Mouse (Mus musculus) frontal cortex, postnatal 36 days (tissue): ENCODE results near the gene Kcnip4.

Experiments used
- DNase-seq, 2 experiments: peaks; one replicate each; pipeline ENCODE4 v3.0.0; 2022; ENCODE audit warnings: low spot score in 2 of 2

Kcnip4 gene

GRCm38 (mm10) chr5:48889395-48890194 lies 635.1 kb downstream of the Kcnip4 start:
- DNase-seq: peak; percentile 18 to 31

DNA sequence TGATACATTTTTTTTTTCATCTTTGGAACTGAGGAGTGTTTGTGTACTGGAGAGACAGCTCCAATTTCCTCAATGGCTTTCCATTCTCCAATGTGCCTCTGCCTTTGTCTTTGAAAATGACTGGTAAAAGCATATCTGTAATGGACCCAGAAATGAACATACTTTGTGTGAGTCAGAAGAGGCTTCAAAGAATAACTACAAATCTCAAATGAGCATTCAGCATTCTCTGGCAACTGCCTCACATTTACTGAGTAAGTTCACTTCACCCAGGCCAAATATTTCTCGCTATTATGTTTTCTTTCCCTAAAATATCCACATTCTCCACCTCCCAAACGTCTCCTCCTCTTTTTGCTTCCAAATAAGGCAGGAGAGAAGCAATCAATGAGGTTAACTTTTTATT lies 646.6 kb downstream of the Kcnip4 start:
- no peak for DNase-seq

GRCm38 (mm10) chr5:48864268-48864967 lies 660.3 kb downstream of the Kcnip4 start:
- DNase-seq: no peak

- no peak for DNase-seq
Measured at GRCm38 (mm10) chr5:48840971-48841370, 683.7 kb downstream of the Kcnip4 start.

- no peak for DNase-seq
Measured at GRCm38 (mm10) chr5:48795526-48795925, 729.2 kb downstream of the Kcnip4 start.

DNA sequence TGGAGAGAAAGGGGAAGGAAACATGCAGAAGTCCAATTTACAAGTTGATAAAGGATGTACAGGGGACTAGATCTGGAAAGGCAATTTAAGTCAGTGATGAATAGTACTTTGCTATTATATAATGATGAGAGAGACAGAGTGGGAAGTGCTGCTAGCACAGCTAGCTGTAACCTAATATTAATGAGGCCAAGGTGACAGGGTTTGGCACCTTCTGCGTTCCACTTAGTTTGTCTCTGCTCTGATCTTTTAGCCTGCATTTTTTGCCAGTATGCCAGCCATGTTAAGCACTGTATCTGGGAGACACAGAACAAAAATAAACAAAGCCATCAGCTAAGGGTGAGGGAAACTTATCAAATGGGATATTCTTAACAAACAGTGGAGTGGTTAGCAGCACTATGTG lies 745.3 kb downstream of the Kcnip4 start:
- no peak for DNase-seq

GRCm38 (mm10) chr5:48748613-48749012 lies 776.1 kb downstream of the Kcnip4 start:
- DNase-seq: no peak

GRCm38 (mm10) chr5:48737640-48738039 lies 787.1 kb downstream of the Kcnip4 start:
- peak in 1 of 2 experiments; percentile 11 for DNase-seq

DNA sequence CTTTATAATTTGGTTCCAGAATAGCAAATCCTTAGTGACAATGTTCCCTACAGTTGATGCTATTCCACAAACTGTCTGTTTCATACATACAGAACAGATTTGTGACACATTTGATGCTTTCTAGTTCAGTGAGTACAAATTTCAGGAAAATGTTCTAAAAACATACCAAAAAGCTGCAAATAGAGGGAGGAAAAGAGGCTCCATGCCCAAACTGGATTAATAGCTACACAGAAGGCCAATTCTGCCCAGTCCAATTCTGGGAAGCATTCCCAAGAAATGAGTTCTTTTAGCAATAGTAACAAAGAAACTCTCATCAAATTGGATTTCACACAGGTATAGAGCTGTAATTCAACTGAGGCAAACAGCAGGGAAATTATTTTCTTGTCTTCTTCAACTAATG lies 806.5 kb downstream of the Kcnip4 start:
- DNase-seq: no peak

DNA sequence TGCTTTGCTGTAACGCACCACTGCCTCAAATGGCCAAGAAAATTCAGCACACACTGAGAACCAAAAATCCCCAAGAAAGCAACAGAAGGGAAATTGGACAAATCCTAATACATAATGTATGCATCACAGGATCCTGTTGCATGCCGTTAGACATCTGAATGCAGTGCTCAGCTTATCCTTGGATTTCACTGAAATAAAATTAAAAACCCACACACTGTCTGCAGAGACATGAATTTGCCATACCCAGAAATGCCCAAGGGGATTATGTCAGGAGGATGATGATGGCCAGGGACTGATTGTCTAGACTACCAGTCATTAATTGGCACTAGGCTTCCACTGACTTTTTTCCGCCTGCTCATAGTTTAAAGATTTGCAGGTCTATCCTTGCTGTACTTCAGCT lies 818.7 kb downstream of the Kcnip4 start:
- peak in 1 of 2 experiments; percentile 6 for DNase-seq

GRCm38 (mm10) chr5:48687068-48687467 lies 837.6 kb downstream of the Kcnip4 start:
- DNase-seq: no peak

DNA sequence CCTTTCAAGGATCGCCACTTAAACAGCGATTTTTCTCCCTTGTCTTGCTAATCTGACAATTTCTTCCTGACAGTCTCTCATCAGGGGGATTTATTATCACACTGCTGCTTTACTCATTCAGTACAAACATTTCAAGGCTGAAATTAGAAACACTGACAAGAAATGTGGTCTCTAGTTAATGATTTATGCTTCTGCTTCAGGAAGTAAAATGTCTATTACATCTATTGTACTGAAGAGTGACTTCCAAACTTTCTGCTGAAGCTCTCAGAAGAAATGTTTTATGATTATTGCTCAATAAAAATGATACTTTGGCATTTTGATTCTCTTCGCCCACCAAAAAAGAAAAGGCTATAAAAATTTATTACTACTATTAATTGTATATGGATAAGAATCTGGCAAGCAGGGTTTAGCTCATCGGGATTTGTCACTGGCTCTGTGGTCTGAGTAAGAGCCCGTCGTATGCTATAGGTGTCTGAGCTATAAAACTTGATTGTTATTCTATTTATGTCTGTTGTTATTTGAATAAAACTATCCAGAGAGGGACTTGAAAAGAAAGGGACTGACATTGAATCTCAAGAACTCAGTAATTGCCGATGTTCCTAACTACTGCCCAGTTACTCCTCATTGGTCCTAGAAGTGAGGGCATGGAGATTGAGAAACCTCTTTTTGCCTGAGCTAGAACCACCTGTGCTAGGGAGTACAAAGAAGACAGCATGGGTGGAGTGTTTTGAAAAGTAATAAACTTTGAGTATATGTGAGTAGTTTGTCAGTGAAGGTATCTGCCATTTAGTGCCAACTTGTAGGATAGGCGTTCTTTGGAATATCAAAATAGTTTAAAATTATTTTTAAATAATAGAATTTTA lies 844.7 kb downstream of the Kcnip4 start:
- DNase-seq: no peak

- DNase-seq: no peak
Measured at GRCm38 (mm10) chr5:48662504-48662903, 862.2 kb downstream of the Kcnip4 start.

DNA sequence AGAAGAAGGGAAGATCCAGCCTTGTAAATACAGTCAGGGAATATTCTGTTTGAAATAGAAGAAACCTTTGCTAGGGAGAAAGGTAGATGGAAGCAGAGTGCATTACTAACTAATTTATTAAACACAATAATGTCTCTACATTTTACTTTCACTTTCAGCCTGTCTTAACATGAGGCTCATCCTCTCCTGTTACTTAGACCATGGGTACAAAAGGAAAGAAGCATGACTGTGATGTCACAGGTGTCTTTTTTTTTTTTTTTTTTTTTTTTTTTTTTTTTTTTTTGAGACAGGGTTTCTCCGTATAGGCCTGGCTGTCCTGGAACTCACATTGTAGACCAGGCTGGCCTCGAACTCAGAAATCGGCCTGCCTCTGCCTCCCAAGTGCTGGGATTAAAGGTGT lies 864.7 kb downstream of the Kcnip4 start:
- no peak for DNase-seq

GRCm38 (mm10) chr5:48650496-48650895 lies 874.2 kb downstream of the Kcnip4 start:
- no peak for DNase-seq

- no peak for DNase-seq
Measured at GRCm38 (mm10) chr5:48636675-48637074, 888.0 kb downstream of the Kcnip4 start.

GRCm38 (mm10) chr5:48633631-48634030 lies 891.1 kb downstream of the Kcnip4 start:
- no peak for DNase-seq

DNA sequence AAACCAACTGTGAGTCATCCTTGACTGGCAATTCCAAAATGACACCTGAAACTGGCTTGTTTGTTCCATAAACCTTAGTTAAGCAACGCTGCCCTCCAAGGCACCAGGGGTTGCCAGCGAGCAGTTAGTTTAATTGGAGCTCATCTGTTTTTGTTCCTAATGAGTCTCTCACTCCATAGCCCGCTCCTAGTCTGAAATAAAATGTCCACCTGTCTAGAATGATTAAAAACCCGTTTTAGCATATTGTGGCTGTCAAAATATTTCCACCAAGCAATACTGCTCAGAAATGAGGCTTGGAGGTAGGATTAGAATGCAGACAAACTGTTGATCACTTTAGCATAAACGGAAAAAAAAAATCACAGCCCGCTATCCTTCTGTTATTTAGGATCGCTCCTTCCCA lies 901.3 kb downstream of the Kcnip4 start:
- no peak for DNase-seq

DNA sequence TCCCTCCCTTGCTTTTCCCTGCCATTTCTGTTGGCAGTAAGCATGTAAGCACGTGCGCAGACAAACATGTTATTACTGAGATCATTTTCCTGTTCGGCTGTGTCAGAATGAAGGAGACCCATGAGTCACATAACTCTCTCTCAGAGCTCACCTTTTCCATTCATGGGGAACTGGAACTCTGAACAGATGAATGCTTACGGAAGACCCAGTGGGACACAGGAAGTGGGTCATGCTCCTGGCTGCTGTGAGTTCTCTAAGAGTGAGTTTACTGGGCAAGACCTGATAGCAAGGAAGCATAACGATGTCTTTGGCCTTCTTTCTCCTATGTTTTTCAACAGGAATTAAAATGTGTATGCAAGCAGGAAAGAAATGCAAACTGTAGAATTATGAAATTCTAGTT lies 917.8 kb downstream of the Kcnip4 start:
- no peak for DNase-seq

- DNase-seq: peak in 1 of 2 experiments; percentile 22
Measured at GRCm38 (mm10) chr5:48606281-48606680, 918.4 kb downstream of the Kcnip4 start.

DNA sequence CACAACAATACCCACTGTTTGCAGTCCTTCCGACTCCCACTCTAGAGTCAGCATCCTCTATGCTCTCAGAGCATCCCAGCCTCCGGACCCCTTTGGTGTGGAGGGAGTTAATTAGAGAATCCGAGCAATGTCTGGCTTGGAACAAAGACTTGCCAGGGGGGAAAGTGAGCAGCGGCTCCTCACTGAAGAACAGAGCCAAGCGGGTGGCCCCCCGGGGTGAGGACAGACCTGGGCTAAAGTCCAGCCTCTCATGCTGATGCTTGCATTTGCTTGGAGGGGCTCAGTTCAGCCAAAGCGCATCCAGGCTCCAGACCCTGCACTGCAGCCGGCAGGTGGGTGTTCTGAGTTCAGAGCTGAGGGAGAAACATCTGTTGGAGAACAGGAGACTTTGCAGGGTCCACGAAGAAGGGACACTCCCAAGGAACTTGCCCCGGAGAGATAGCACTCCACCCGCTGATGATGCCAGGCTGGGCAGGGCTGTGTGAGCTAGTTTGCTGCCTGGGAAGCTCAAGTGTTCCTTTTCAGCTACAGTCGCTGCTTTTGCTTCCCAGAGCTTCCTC lies 925.1 kb downstream of the Kcnip4 start:
- no peak for DNase-seq

GRCm38 (mm10) chr5:48588014-48588413 lies 936.7 kb downstream of the Kcnip4 start:
- no peak for DNase-seq
